Mouse (Mus musculus): ENCODE measurements around the gene Sorcs3. TPM values are rescaled to one million over a fixed set of nuclear protein-coding genes. Genes with fewer than 3 reads are reported as not detected.

Sorcs3 gene
- polyA plus RNA-seq, 1 experiment from 2014 or later: 5.9 TPM

GRCm38 (mm10) chr19:48703763-48704162 is 497.9 kb downstream of the Sorcs3 start:
- Histone ChIP-seq H3K4me3 (ENCODE audit: low read depth, low read length) (no peak overlapping the region), H3K9ac (ENCODE audit: low read length) (no peak overlapping the region), H3K27ac (ENCODE audit: low read depth, low read length) (no peak overlapping the region), H3K4me1 (ENCODE audit: control insufficient read depth, insufficient read depth, low read length) (no peaks in the 10 kb centered on the region), H3K9me3 (ENCODE audit: control insufficient read depth, low read length) (no peaks in the 10 kb centered on the region), H3K27me3 (ENCODE audit: control insufficient read depth, insufficient read depth, low read length) (no peaks in the 10 kb centered on the region), H3K36me3 (ENCODE audit: control insufficient read depth, insufficient read depth, low read length) (no peaks in the 10 kb centered on the region), H3K4me2 (ENCODE audit: low read depth) (no peak overlapping the region)
- no peak for DNase-seq (ENCODE audit: low spot score)
- no peak for ATAC-seq (ENCODE audit: insufficient read depth, low FRiP score, low TSS enrichment)
- 93% methylated on average over 2 of the region's 2 CpGs for WGBS

GRCm38 (mm10) chr19:48706267-48706923 is 500.6 kb downstream of the Sorcs3 start:
- DNase-seq (ENCODE audit: low spot score): no peak
- no peaks in the 10 kb centered on the region for H3K4me1 ChIP-seq (ENCODE audit: control insufficient read depth, insufficient read depth, low read length)
- no peak overlapping the region for H3K4me3 ChIP-seq (ENCODE audit: low read depth, low read length)
- ATAC-seq (ENCODE audit: insufficient read depth, low FRiP score, low TSS enrichment): no peak
- H3K4me2 ChIP-seq (ENCODE audit: low read depth): no peak overlapping the region
- no peaks in the 10 kb centered on the region for H3K27me3 ChIP-seq (ENCODE audit: control insufficient read depth, insufficient read depth, low read length)
- WGBS: 26% methylated on average over 1 of the region's 1 CpGs
- no peak overlapping the region for H3K27ac ChIP-seq (ENCODE audit: low read depth, low read length)
- no peaks in the 10 kb centered on the region for H3K36me3 ChIP-seq (ENCODE audit: control insufficient read depth, insufficient read depth, low read length)
- H3K9ac ChIP-seq (ENCODE audit: low read length): no peak overlapping the region
- no peaks in the 10 kb centered on the region for H3K9me3 ChIP-seq (ENCODE audit: control insufficient read depth, low read length)

- Histone ChIP-seq H3K27me3 (ENCODE audit: control insufficient read depth, insufficient read depth, low read length) (no peaks in the 10 kb centered on the region), H3K4me3 (ENCODE audit: low read depth, low read length) (no peak overlapping the region), H3K9me3 (ENCODE audit: control insufficient read depth, low read length) (no peaks in the 10 kb centered on the region), H3K4me2 (ENCODE audit: low read depth) (no peak overlapping the region), H3K27ac (ENCODE audit: low read depth, low read length) (no peak overlapping the region), H3K4me1 (ENCODE audit: control insufficient read depth, insufficient read depth, low read length) (no peaks in the 10 kb centered on the region), H3K9ac (ENCODE audit: low read length) (no peak overlapping the region), H3K36me3 (ENCODE audit: control insufficient read depth, insufficient read depth, low read length) (no peaks in the 10 kb centered on the region)
- ATAC-seq (ENCODE audit: insufficient read depth, low FRiP score, low TSS enrichment) (no peak), DNase-seq (ENCODE audit: low spot score) (no peak)
- 95% methylated on average over 1 of the region's 1 CpGs for WGBS
Measured at GRCm38 (mm10) chr19:48706924-48707320, 501.1 kb downstream of the Sorcs3 start.

- Histone ChIP-seq H3K9me3 (ENCODE audit: control insufficient read depth, low read length) (no peaks in the 10 kb centered on the region), H3K4me3 (ENCODE audit: low read depth, low read length) (no peak overlapping the region), H3K4me2 (ENCODE audit: low read depth) (no peak overlapping the region), H3K36me3 (ENCODE audit: control insufficient read depth, insufficient read depth, low read length) (no peaks in the 10 kb centered on the region), H3K27me3 (ENCODE audit: control insufficient read depth, insufficient read depth, low read length) (no peaks in the 10 kb centered on the region), H3K4me1 (ENCODE audit: control insufficient read depth, insufficient read depth, low read length) (no peaks in the 10 kb centered on the region), H3K27ac (ENCODE audit: low read depth, low read length) (no peak overlapping the region), H3K9ac (ENCODE audit: low read length) (no peak overlapping the region)
- WGBS: 48% methylated on average over 6 of the region's 6 CpGs
- DNase-seq (ENCODE audit: low spot score) (peak; percentile 24), ATAC-seq (ENCODE audit: insufficient read depth, low FRiP score, low TSS enrichment) (0 out of 2 replicates have a peak, but pooled peaks have one; percentile 38)
Measured at GRCm38 (mm10) chr19:48725851-48726419, 520.1 kb downstream of the Sorcs3 start.

GRCm38 (mm10) chr19:48727048-48727447 is 521.2 kb downstream of the Sorcs3 start:
- DNase-seq (ENCODE audit: low spot score): no peak
- no peak overlapping the region for H3K4me3 ChIP-seq (ENCODE audit: low read depth, low read length)
- 81% methylated on average over 3 of the region's 3 CpGs for WGBS

GRCm38 (mm10) chr19:48727601-48728000 is 521.8 kb downstream of the Sorcs3 start:
- DNase-seq (ENCODE audit: low spot score): no peak
- no peak overlapping the region for H3K4me3 ChIP-seq (ENCODE audit: low read depth, low read length)
- WGBS: 94% methylated on average over 5 of the region's 5 CpGs
- no peaks in the 10 kb centered on the region for H3K36me3 ChIP-seq (ENCODE audit: control insufficient read depth, insufficient read depth, low read length)
- ATAC-seq (ENCODE audit: insufficient read depth, low FRiP score, low TSS enrichment): no peak
- no peak overlapping the region for H3K9ac ChIP-seq (ENCODE audit: low read length)
- H3K4me1 ChIP-seq (ENCODE audit: control insufficient read depth, insufficient read depth, low read length): no peaks in the 10 kb centered on the region
- no peak overlapping the region for H3K4me2 ChIP-seq (ENCODE audit: low read depth)
- H3K9me3 ChIP-seq (ENCODE audit: control insufficient read depth, low read length): no peaks in the 10 kb centered on the region
- H3K27ac ChIP-seq (ENCODE audit: low read depth, low read length): no peak overlapping the region
- no peaks in the 10 kb centered on the region for H3K27me3 ChIP-seq (ENCODE audit: control insufficient read depth, insufficient read depth, low read length)

More at GRCm38 (mm10) chr19:48727048-48727447, 521.2 kb downstream of the Sorcs3 start:
- H3K27ac ChIP-seq (ENCODE audit: low read depth, low read length): no peak overlapping the region
- H3K9me3 ChIP-seq (ENCODE audit: control insufficient read depth, low read length): no peaks in the 10 kb centered on the region
- no peaks in the 10 kb centered on the region for H3K36me3 ChIP-seq (ENCODE audit: control insufficient read depth, insufficient read depth, low read length)
- H3K27me3 ChIP-seq (ENCODE audit: control insufficient read depth, insufficient read depth, low read length): no peaks in the 10 kb centered on the region
- no peak for ATAC-seq (ENCODE audit: insufficient read depth, low FRiP score, low TSS enrichment)
- H3K4me2 ChIP-seq (ENCODE audit: low read depth): no peak overlapping the region
- no peaks in the 10 kb centered on the region for H3K4me1 ChIP-seq (ENCODE audit: control insufficient read depth, insufficient read depth, low read length)
- no peak overlapping the region for H3K9ac ChIP-seq (ENCODE audit: low read length)

- DNase-seq (ENCODE audit: low spot score) (no peak), ATAC-seq (ENCODE audit: insufficient read depth, low FRiP score, low TSS enrichment) (no peak)
- Histone ChIP-seq H3K9me3 (ENCODE audit: control insufficient read depth, low read length) (no peaks in the 10 kb centered on the region), H3K4me3 (ENCODE audit: low read depth, low read length) (no peak overlapping the region), H3K4me1 (ENCODE audit: control insufficient read depth, insufficient read depth, low read length) (no peaks in the 10 kb centered on the region), H3K36me3 (ENCODE audit: control insufficient read depth, insufficient read depth, low read length) (no peaks in the 10 kb centered on the region), H3K27ac (ENCODE audit: low read depth, low read length) (no peak overlapping the region), H3K4me2 (ENCODE audit: low read depth) (no peak overlapping the region), H3K27me3 (ENCODE audit: control insufficient read depth, insufficient read depth, low read length) (no peaks in the 10 kb centered on the region), H3K9ac (ENCODE audit: low read length) (no peak overlapping the region)
- 92% methylated on average over 10 of the region's 10 CpGs for WGBS
Measured at GRCm38 (mm10) chr19:48731731-48732130, 525.9 kb downstream of the Sorcs3 start.

GRCm38 (mm10) chr19:48734370-48734769 is 528.5 kb downstream of the Sorcs3 start:
- Histone ChIP-seq H3K36me3 (ENCODE audit: control insufficient read depth, insufficient read depth, low read length) (no peaks in the 10 kb centered on the region), H3K4me3 (ENCODE audit: low read depth, low read length) (no peak overlapping the region)

GRCm38 (mm10) chr19:48737554-48737953 is 531.7 kb downstream of the Sorcs3 start:
- H3K9me3 ChIP-seq (ENCODE audit: control insufficient read depth, low read length): no peaks in the 10 kb centered on the region
- H3K4me2 ChIP-seq (ENCODE audit: low read depth): no peak overlapping the region
- no peaks in the 10 kb centered on the region for H3K27me3 ChIP-seq (ENCODE audit: control insufficient read depth, insufficient read depth, low read length)
- no peak overlapping the region for H3K27ac ChIP-seq (ENCODE audit: low read depth, low read length)
- ATAC-seq (ENCODE audit: insufficient read depth, low FRiP score, low TSS enrichment) (no peak), DNase-seq (ENCODE audit: low spot score) (no peak)
- no peaks in the 10 kb centered on the region for H3K36me3 ChIP-seq (ENCODE audit: control insufficient read depth, insufficient read depth, low read length)
- no peak overlapping the region for H3K4me3 ChIP-seq (ENCODE audit: low read depth, low read length)
- 40% methylated on average over 2 of the region's 2 CpGs for WGBS
- no peak overlapping the region for H3K9ac ChIP-seq (ENCODE audit: low read length)
- H3K4me1 ChIP-seq (ENCODE audit: control insufficient read depth, insufficient read depth, low read length): no peaks in the 10 kb centered on the region

More at GRCm38 (mm10) chr19:48734370-48734769, 528.5 kb downstream of the Sorcs3 start:
- Histone ChIP-seq H3K27me3 (ENCODE audit: control insufficient read depth, insufficient read depth, low read length) (no peaks in the 10 kb centered on the region), H3K9me3 (ENCODE audit: control insufficient read depth, low read length) (no peaks in the 10 kb centered on the region), H3K4me1 (ENCODE audit: control insufficient read depth, insufficient read depth, low read length) (no peaks in the 10 kb centered on the region), H3K27ac (ENCODE audit: low read depth, low read length) (no peak overlapping the region), H3K4me2 (ENCODE audit: low read depth) (no peak overlapping the region), H3K9ac (ENCODE audit: low read length) (no peak overlapping the region)
- DNase-seq (ENCODE audit: low spot score) (no peak), ATAC-seq (ENCODE audit: insufficient read depth, low FRiP score, low TSS enrichment) (no peak)
- 31% methylated on average over 4 of the region's 4 CpGs for WGBS
